Mouse (Mus musculus): ENCODE data around the gene Mllt3.
A peak's percentile ranks its signal among the peaks of the same experiment; 100 is the strongest.

The Mllt3 gene

DNA sequence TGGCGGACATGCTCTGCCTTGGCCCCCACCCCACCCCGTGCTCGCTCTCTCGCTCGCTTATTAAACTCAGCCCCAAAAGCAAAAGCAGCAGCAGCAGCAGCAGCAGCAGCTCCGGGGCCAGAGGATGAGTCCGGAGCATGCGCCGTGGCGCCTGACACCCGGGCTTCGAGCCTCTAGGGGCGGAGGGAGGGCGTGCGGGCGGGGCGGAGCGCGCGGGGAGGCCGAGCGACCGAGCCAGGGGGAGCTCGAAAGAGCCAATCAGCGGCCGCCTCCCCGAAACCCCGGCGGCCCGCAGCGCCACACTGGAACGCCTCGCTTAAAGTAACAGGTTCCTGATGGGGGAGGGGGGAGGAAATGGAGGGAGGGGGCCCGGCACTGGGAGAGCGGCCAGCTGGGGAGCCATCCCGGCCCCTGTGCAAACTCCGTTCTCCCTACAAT is at the start of gene Mllt3:
Gene Mllt3, minus strand, starts transcription at position 149 of the 438 bp plus-strand sequence.
- DNase-seq (ENCODE audit: low spot score in 2 of 2): peak; percentile 85 to 94

DNA sequence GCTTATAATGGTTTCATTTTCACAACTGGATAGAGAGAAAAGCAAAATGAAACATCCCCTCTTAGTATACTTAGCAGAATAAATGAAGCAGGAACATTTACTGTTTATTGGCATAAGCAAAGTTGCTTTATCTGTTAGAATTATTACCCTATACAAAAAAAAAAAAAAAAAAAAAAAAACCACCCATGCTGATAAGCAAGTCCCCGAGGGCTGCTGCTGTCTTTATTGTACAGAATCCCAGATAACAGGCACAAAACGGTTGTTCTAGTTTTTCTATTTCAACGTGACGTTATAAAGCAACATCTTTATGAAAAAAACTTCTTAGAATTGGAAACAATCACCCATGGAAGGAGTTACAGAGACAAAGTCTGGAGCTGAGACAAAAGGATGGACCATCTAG is 49.2 kb upstream of the Mllt3 start:
- no peak for DNase-seq (ENCODE audit: low spot score in 2 of 2)

DNA sequence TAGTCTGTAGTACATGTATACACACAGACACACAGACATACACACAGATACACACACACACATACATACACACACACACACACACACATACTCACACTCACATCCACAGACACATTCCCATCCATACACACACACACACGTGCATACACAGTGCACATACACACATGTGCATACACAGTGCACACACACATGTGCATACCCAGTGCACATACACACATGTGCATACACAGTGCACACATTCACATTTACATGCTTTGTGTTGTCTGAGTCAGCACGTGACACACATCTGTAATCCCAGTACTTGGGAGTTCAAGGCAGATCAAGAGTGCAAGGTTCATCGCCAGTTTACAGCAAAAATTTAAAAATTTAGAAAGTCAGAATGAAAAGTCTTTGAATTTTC is 48.7 kb upstream of the Mllt3 start:
- no peak for DNase-seq (ENCODE audit: low spot score in 2 of 2)

DNA sequence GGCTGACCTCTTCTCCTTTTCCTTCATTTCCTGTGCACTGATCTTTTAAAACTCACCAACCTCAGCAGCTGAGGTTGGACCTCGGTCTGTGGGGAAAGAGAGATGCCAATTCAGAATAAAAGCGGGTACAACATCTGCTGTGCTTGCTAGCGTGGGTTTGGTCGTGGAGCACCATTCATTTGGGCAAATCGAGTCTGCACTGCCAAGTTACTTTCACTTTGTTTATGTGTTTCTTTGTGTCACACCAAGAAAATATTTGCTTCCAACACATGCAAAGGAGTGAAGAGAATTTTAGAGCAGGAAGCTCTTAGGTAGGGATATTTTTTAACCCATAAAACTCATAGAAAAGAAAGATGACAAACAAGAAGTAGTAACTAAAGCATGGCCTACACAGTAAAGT is 48.3 kb upstream of the Mllt3 start:
- DNase-seq (ENCODE audit: low spot score in 2 of 2): no peak

DNA sequence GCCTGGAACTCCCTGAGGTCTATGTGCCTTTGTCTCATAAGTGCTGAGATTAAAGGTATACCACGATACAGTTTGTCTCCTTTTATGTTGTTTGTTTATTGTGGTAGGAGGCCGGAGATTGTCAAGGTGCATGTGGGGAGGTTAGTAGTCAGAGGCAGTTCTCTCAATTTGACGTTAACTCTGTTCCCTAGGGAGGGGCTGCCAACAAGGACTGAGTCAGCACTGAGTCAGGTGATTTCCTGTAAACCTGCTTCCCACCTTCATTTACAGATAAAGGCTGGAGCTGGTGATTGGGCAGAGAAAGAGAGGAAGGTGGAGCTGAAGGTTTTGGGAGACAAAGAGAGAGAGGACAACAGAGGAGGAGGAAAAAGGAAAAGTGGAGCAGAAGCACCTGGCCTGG is 45.8 kb upstream of the Mllt3 start:
- DNase-seq (ENCODE audit: low spot score in 2 of 2): no peak

DNA sequence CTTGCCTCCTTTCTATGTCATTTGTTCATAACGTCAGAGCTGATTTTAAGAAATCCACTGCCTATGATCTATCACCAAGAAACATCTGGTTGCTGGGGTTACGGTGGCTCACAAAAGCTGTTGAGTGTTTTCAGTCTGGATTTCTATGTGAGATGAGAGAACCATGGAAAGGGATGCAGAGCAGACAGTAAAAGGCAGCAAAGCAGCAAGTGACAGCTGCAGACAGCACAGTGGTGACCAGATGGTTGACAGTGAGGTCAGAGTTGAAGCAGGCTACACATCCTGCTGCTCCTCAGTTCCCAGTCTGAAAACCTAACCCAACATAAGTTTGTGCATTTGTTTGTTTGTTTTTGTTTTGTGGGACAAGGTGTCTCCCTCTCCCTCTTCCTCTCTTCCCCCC is 42.2 kb upstream of the Mllt3 start:
- DNase-seq (ENCODE audit: low spot score in 2 of 2): no peak

DNA sequence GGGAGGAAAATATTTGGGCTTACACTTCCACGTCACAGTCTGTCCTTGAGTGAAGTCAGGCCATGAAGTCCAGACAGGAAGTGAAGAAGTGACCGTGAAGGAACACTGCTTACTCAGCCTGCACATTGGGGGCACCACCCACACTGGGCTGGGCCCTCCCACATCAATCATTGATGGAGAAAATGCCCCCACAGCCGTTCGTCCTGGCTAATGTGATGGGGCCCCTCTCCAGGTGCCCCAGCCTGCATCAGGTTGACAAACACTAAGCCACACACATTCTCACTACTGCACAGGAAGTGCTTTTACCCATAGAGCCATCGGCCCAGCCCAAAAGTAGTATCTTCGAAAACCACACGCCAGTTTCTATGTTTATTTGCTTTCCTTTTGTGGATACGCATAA is 13.1 kb upstream of the Mllt3 start:
- DNase-seq (ENCODE audit: low spot score in 2 of 2): no peak

DNA sequence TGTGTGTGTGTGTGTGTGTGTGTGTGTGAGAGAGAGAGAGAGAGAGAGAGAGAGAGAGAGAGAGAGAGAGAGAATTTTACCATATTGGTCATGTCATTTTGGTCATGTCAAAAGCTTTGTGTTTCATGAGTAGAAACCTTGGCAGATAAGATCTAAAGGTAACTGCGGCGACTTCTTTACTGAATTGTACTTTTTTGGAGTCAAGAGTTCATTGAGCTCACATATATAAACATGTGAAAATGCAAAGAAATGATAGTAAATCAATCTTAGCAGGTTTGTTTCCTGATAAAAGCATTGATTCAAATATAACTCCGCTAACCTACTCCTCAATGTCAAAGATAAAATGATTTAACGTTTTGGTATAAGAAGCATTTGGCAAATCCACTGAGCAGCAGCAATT is 12.0 kb upstream of the Mllt3 start:
- DNase-seq (ENCODE audit: low spot score in 2 of 2): no peak

DNA sequence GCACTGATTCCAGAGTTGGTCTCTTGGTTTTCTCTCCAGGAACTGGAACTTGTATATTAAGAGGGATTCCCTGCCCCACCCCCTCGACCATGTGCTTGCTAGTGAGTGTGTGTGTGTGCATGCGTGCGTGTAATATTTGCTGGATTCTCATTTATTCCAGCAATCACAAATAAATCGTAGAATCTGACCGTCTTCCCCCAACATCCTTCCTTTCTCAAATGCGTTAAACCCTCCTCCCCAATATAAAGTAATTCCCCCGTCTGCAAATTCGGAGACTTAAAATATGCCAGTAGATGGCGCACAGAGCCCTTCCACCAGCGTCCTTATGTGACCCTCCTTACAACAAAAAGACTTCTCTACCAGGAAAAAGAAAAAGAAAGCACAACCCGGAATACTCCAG is 2.2 kb upstream of the Mllt3 start:
- peak in 1 of 2 experiments; percentile 54 for DNase-seq (ENCODE audit: low spot score in 2 of 2)

DNA sequence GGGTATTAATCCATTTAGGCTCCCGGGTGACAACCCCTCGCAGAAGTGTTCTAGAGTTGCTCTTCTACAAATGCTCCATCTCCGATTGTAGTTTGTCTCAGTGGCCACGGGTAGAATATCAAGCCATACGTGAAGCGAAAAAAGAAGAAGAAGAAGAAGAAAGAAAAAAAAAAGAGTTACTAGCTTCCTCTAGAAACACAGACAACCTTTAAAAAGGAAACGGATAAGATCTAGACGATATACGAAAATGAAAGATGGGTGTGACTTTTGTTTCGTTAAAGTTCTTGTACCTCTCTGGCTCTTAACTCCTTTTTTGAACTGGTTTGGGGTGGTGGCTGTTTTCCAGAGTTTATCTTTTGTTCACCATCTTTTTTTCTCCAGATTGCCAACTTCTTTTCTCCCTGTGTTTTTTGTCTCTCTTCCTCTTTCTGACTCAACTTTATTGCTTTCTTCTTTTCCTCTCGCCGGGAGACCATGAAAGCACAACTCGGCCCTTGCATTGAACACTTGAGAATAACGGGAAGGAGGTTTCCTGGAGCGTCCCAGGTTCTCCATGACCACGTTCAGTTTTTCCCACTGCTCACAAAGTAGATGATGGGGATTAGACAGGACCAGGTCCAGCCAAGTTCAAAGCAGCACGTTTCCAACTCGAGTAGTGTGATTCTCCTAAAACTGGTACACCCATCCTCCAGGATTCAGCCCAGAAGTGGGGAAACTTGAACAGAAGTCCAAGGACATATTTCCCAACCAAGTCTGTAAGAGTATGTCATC is 1.4 kb upstream of the Mllt3 start:
- no peak for DNase-seq (ENCODE audit: low spot score in 2 of 2)

DNA sequence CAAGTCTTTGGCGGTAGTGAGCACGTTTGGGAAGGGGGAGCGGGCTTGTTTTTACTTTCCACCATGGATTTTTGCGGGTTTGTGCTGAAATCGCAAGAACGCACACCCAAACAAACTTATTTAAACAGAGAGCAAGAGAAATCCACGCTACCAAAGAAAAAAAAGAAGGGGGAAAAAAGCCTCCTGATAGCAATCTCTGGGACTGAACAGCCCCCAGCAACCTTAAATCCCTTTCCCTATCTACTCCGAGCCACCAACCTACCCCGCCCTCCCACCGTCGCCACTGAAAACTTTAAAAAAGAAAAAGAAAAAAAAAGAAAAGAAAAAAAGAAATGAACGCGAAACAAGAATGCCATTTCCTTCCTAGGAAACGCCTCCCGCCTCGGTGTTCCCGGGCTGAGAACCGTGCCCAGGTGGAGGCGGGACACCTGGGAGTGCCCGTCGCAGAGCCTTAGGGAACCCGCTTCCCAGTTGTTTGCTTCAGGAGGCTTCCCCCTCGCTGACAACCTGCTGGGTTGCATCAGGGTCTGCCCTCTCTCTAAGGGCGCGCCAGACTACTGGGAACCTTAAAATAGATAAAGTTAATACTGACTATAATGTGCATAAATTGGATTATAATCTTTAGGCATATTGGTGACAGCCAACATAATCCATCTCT is 694 bp upstream of the Mllt3 start:
- no peak for DNase-seq (ENCODE audit: low spot score in 2 of 2)

DNA sequence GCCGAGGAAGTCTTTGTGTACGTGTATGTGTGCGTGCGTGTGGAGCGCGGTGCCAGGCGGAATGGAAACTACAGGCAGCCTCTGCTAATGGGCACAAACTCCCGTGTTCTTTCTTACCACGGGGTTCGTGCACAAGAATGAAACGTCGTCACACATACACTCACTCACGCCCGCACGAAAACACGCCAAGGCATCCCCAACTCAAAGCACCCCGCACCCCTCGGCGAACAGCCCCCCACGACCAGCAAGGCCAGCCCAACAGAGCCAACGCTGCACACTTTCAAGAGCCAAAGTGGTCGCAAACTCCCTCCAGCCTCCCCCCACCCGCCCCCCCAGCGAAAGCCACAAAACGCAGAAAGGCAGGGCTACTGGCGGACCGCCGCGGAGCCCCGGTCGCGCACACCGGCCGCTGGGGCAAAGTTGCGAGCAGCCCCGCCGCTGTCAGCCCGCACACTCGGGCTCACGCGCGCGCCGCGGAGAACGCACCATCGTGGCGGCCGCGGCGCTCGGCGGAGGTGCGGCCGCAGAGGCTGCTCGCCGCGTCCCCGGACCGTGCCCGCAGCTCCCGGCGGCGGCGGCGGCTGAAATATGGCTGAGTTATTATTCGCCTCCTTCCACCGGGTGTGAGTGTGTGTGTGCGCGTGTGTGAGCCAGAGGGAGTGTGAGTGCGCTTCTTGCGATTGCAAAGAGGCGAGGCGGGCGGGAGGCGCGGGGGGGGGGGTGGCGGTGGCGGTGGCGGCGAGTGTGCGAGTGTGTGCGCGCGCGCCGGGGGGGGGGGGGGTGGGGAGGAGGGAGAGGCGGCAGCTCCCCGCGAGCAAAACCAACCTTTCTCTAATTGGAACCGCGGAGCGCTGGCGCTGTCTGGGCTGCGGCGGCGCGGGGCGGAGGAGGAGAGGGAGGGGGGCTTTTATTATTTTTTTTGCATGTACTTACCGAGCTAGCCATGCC is 739 bp downstream of the Mllt3 start:
- DNase-seq (ENCODE audit: low spot score in 2 of 2): peak in 1 of 2 experiments; percentile 36

DNA sequence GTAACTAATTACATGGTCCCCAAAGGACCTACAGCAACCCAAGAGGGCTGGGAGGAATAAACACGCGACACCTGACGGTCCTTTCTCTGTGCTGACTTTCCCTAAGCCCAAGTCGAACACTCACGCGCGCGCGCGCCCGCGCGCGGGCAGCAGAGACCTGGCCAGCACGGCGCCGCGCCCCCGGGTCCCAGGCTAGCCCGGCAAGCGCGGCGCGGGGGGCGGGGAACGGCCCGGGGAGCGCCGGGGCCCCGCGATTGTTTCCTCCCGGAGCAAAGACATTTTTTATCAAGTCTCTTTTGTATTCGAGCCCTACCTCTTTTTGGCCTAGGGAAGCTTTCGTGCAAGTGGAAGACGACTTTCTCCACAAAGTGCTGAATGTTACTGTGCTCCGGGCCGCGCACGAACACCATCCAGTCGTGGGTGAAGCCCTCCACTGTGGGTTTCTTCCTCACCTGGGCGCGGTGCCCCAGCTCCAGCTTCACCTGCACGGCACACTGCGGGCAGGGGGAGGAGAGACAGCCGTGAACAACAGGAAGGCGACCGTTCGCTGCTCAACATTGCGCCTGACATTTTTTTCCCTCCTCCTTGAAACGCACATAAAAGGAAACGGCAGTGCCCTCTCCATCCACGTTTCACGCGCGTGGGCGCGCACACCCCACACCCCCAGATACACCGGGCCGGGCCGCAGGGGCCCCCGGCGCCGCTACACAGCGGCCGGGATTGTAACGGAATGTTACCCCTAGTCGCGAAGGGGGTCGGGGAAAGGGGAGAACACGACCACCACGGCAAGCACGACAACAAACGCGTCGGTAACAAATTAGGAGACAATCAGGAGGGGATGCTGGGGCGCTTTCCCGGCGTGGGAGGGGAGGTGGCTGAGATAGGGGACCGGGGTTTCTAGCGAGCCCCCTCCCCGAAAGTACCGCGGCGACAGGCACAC is 1.7 kb downstream of the Mllt3 start:
- peak in 1 of 2 experiments; percentile 26 for DNase-seq (ENCODE audit: low spot score in 2 of 2)

DNA sequence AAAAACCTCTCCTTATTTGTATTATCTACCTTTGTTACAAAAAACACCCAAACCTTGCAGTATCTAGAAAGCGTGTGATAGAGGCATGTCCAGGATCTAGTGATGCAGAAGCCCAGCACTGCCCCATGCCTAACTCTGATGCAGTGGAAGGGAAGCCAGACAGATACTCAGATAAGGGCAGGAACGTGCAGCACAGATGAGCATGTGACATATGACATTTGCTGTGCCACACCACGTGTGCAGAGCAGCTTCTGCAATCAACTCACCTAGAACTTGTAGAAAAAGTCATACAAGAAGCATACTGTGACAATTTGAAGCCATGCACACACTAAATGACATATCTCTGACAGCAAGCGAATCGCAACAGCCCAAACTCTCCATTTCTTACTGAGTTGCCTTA is 9.6 kb downstream of the Mllt3 start:
- DNase-seq (ENCODE audit: low spot score in 2 of 2): no peak

DNA sequence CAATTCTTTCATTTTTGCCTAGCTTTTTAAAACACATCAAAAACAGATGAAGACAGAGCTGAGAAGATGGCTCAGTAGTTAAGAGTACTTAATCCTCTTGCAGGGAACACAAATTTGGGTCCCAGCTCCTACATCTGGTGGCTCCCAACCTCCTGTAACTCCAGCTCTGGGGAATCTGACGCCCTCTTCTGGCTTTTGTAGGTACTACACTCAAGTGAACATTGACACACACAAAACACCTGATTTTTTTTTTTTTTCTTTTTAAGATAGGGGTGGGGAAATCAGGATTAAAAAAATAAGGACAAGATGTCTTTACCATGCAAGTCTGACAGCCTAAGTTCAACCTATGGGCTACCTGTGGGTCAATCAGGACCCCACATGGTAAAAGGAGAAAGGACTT is 10.5 kb downstream of the Mllt3 start:
- DNase-seq (ENCODE audit: low spot score in 2 of 2): no peak

DNA sequence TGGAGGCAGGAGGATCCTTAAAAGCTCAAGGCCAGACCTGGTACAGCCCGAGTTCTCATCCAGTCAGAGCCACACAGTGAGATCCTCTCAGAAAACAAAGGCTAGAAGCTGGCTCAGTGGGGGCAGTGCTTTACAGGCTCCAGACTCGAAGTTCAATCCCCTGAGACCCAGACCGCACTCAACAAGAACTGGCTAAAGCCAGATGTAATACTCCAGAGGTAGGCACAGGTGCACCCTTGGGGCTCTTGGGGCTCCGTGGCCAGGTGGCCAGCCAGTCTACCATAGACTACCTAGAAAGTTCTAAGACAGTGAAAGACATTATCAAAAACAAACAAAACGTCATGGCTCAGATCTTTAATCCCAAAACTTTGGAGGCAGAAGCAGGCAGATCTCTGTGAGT is 12.7 kb downstream of the Mllt3 start:
- DNase-seq (ENCODE audit: low spot score in 2 of 2): no peak

DNA sequence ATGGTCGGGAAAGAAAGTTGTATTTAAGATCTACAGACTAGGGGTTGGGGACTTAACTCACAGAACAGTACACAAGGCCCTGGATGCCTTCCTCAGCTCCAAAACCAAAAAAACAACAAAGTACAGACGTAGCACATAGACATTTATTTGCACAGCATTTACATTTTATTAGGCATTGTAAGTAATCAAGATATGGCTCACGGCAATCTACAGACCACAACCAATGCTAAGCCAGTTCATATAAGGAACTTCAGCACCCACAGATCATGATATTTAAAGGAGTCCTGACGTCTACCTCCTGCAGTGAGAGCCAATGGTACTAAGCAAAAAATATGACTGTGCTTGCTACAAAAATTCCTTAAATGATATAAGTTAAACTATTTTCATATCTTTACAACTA is 13.5 kb downstream of the Mllt3 start:
- no peak for DNase-seq (ENCODE audit: low spot score in 2 of 2)

DNA sequence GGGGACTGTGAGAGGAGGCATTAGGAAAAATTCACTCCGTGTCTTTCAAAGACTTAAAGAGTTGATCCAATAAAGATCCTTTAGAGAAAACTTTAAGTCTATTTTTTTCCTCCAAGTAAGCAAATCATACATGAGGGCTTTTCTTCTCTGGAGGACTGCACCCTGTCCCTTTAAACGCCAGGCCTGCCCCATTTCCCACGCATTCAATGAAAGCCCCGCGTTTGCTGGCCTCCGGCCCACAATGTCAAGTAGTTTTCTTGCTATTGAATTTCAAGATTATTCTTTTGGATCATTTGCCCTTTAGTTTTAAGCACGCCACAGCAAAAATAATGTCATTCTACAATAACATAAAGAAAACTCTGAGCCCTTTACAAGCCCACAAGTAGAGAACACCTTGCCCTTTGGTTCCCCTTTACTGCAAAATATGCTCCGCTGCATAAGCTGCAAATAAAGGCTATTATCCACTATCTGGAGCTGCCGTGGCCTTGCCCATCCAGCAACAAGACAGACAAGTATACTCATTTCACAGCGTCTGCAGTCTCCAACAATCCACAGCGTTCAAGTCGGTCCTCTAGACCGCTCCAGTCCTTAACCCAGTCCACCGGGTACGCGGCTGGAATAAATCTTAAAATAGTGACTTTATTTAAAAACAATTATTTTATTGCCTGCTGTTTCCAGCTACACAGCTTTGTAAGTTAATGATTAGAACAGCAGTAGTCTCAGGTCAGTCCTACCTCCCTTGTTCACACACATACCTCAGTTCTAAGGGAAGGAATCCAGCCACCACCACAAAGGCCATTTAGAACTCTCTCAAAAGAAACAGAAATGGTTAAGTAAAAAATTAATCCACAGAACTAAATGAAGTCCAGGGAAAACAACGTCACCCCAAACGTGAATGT is 15.5 kb downstream of the Mllt3 start:
- no peak for DNase-seq (ENCODE audit: low spot score in 2 of 2)

DNA sequence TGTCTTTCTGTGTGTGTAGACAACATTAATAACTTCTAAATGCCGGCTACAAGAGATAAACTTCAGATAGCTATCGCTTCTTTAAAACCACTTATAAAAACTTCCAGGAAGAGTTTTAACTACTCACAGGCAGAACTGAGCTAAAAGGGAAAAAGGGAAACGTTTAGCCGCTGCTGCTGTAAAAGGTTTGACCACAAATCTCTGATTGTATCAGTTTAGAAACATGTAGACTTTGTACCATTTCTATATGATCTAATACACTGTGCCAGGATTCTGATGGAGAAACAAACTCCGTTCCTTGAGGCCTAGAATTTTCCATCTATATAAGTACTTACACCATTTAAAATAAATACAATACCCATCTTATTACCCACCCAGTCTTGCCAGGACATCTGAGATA is 17.4 kb downstream of the Mllt3 start:
- no peak for DNase-seq (ENCODE audit: low spot score in 2 of 2)

DNA sequence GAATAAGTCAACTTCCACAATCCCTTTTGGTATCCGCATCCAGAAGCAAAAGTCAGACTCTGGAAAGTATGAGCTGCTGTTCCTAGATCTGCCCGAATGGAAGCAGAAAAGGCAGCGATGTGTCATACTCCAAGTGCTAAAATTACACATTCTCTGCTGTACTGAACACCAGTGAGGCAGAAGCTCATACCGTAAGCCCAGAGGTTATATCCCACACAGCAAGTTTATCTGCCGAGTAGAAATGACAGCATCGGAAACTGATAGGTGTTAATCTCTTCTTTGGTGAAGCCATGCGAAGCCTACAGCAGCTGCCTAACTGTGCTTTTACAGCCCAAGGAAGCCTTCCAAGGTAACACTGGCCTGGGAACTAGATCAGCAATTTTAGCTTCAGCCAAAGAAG is 17.9 kb downstream of the Mllt3 start:
- DNase-seq (ENCODE audit: low spot score in 2 of 2): peak in 1 of 2 experiments; percentile 24
